Mouse (Mus musculus) regulatory T cell (primary cell): ENCODE measurements around the gene 4930402H24Rik.

Experiments used
- in situ Hi-C: fragments of 300-600 bp; cut with MboI, MseI; formaldehyde crosslinking; loops from one replicate; pipeline ENCODE4 v1.15.1; 2025; ENCODE audit warnings: high pct_unique_total_duplicates

The 4930402H24Rik gene

DNA sequence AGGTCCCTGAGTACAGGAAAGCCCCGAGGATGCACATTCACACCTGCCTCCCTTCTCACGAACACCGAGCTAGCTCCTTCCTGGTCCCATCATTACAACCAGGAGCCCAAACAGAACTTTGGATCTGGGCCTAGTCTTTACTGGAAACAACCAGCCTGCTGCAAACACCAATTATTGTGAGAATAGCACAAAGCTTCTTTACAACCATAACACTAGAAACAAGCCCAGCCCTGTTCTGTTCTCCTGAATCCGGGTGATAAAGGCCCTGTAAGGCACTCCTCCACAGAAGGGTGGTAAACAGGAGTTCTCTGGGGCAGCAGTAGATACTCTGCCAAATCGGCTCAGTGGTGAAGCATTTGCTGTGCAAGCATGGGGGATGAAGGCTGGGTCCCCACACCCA is 170.9 kb downstream of the 4930402H24Rik start:
- in situ Hi-C loops, result no loop called here

- in situ Hi-C loops, result no loop called here
Measured at GRCm38 (mm10) chr2:130733444-130733843, 172.8 kb downstream of the 4930402H24Rik start.

GRCm38 (mm10) chr2:130731855-130732254 is 174.4 kb downstream of the 4930402H24Rik start:
- in situ Hi-C loops, result no loop called here

- in situ Hi-C loops, result no loop called here
Measured at GRCm38 (mm10) chr2:130730746-130731145, 175.5 kb downstream of the 4930402H24Rik start.

DNA sequence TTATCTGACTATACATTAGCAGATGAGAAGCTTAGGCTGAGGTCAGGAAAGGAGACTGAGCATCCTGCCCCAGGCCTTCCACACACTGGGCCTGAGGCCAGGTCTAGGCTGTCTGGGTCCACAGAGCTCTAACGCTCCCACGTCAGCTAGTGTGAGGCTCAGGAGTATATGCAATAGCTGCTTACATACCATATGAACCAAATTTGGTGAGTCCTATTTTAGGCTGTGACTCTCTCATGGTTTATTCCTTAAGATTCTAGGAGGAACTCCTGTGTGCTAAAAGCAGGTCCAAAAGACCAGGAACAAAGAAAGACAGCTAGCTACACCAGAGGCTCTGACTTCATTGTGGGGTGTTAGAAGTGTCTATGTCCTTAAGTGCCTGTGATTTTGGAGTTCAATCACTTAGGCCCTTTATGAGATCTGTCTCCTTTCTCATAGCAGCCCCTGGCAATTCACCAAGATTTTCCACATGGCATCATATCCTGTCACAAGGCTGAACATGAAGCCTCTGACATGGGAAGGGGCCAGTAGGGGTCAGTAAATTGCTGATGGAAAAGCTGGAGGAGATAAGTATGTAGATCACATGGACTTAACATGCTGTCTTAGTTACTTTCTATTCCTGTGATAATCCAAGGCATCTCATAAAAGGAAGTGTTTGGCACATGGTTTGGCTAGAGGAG is 177.2 kb downstream of the 4930402H24Rik start:
- in situ Hi-C loops, result no loop called here

GRCm38 (mm10) chr2:130727752-130728151 is 178.5 kb downstream of the 4930402H24Rik start:
- in situ Hi-C loops, result no loop called here

DNA sequence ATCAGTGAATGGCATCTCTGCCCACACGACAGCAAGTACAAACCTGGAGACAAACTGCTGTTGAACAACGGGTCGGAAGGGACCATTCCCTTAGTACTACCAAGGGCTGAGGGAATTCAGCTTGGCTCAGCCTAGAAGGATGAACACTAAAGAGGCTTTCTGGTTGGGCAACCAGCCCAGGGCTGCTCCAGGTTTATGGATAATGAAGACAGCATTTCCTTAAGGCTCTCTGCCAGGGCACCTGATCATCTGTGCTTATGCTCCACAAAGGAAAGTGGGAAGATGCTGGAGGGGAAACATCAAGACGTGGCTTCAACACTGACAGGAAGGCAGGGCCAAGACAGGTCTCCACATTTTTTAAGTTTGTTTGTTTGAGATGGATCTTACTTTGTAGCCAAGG is 181.8 kb downstream of the 4930402H24Rik start:
- in situ Hi-C loops, result no loop called here

DNA sequence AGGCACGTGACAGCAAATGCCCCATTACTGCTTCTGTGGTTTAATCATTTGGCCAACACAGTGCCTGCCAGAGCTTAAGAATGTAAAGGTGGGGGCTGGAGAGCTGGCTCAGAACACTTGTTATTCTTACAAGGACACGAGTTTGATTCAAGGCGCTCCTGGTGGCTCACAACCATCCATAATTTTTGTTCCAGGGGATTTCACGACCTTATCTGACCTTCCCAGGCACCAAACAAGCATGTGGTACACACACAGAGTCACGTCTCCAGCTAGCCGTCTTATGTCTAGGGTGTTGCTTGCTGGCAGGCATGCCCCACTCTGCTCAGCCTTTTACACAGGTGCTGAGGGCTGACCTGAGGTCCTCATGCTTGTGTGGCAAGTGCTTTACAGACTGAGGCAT is 188.3 kb downstream of the 4930402H24Rik start:
- in situ Hi-C loops, result no loop called here

- in situ Hi-C loops, result no loop called here
Measured at GRCm38 (mm10) chr2:130707057-130707456, 199.1 kb downstream of the 4930402H24Rik start.

- in situ Hi-C loops, result no loop called here
Measured at GRCm38 (mm10) chr2:130706602-130707001, 199.6 kb downstream of the 4930402H24Rik start.

GRCm38 (mm10) chr2:130705178-130705577 is 201.0 kb downstream of the 4930402H24Rik start:
- in situ Hi-C loops, result no loop called here

DNA sequence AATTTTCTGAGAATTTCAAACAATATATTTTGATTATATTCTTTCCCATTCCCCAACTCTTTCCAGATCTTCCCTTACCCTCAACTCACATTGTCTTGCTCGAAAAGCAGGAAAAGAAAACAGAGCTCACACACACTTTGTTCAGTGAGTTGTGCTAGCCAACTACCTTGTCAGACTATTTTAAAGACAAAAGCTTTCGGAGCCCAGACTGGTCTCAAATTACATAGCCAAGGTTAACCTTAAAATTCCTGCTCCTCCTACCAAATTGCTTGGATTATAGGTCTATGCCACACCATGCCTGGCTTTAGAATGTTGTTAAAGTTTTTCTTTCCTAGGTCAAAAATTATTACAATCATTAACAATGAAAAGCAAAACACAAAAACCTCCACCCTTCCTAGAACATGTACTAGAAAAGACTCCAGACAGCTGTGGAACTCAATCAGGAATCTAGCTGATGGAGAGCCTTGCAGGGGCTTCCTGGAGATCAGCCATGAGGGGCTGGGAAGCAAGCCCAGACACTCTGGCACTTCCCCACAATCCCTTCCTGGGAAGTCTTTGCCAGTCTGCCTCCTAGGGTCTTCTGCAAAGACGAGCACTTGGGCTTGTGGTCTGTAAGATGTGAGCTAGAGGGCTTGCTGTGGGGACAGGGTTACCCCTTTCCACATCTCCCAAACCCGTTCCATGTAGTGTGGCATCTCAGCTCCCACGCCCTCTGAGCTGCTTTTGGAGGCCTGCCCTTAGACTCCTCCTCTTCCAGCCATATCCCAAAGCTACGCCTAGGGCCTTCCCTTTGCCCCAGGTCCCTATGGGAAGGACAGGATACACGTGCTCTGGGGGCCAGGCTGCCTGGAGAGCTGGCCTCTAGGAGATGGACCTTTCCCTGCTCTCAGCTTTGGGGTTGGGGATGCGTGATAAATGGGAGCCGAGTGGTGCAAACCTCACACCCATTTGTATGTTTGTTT is 201.9 kb downstream of the 4930402H24Rik start:
- in situ Hi-C loops, result no loop called here

DNA sequence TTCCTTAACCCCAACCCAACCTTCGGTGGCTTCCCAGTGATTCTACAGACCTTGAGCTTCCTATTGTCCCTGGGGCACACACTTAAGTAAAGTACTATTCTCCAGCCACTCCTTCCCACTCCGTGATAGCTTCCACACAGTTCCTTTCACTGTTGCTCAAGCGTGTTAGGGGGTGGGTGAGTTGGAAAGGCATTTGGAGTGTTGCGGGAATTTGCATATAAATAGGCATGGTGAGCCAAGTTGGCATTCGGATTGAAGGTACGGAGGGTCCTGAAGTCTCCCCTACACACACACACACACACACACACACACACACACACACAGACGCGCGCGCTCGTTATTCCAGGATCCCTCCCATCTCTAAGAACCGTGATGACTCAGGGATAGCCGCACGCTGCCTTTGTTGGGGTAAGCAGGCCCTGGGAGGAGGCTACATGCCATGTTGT is 208.4 kb downstream of the 4930402H24Rik start:
- in situ Hi-C loops, result no loop called here

DNA sequence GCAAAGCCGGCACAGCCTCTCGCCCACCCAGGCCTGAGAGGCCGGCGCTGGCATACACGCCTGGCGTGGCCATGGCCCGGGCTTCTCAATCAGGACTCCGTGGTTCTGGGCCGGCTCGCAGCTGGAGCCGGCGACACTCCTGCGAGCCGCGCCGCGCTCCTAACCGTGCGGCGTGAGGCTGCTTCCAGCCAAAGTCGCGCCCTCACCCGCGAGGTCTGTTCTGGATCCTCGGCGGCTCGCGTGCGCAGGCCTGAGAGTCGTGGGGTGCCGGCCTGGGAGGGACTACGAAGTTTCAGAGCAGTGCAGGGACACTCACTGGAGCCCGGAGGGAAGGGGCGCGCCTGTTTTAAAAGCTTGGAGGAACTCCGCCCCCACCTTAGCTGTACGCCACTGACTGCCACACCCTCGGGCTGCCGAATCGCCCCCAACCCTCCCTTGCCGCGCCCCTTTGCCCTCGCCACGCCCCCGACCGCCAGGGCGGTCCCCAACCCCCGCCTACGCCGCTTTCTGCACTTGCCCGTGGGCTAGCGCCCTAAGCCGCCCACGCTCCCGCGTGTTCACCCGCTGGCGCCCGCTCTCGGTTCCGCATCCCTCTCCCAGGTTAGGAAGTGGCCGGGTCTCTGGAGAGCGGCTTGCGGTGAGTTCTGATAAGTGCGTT is 208.9 kb downstream of the 4930402H24Rik start, which contains the start of gene Slc4a11:
TSS of gene Slc4a11 (minus strand) at position 367 of the 658 bp plus-strand sequence.
- in situ Hi-C loops, result no loop called here

GRCm38 (mm10) chr2:130696700-130697152 is 209.5 kb downstream of the 4930402H24Rik start:
- in situ Hi-C loops, result no loop called here

GRCm38 (mm10) chr2:130693563-130693962 is 212.6 kb downstream of the 4930402H24Rik start:
- in situ Hi-C loops, result no loop called here

DNA sequence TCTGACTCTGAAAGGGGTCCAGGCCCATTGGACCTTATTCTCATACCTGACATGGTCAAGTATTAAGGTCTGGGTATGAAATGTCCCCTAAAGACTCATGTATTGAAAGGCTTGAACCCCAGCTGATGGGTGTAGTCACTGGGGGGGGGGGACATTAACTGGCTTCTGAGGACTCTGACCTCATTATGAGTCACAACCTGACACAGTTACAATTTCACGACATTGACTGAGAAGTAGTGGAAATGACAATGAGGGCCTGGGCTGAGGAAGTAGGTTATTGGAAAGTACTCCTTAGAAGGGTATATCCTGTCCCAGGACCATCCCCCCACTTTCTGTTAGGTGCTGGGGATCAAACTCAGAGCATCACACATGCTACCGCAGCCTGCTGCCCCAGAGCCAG is 217.2 kb downstream of the 4930402H24Rik start:
- in situ Hi-C loops, result no loop called here

GRCm38 (mm10) chr2:130685426-130685825 is 220.8 kb downstream of the 4930402H24Rik start:
- in situ Hi-C loops, result no loop called here

DNA sequence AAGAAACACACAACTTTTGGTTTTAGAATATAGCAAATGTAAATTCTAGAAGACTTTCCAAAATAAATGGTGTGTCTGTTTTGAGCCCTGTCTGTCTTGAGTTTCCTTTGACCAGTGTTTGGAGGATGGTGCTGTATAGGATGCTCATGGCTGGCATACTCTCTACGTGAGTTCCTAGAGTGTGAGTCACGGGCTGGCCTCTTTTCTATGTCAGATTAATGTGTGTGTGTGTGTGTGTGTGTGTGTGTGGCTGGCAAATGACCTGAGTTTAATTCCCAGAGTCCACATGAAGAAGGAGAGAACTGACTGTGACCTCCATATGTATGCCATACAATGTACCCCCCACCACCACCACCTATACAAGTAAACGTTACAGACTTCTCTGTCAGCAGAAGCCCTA is 224.7 kb downstream of the 4930402H24Rik start:
- in situ Hi-C loops, result no loop called here

- in situ Hi-C loops, result no loop called here
Measured at GRCm38 (mm10) chr2:130679899-130680298, 226.3 kb downstream of the 4930402H24Rik start.

GRCm38 (mm10) chr2:130679154-130679553 is 227.1 kb downstream of the 4930402H24Rik start:
- in situ Hi-C loops, result no loop called here

DNA sequence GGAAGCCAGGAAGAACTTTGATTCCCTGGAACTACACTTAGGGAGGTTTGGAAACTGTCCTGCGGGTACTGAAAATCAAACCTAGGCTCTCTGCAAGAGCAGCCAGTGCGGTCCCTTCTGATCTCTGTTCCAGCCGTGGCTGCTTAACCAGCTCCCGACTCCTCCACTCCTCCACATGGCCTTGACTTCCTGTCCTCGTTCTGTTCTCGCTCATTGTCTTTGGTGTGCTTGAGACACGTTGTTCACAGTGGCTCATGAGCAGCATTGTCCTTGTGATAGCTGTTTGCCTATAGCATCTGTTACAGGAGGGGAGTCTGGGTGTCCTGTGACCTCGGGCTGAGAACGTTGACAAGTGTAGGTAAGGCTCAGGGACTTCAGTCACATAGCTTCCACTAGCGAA is 229.0 kb downstream of the 4930402H24Rik start:
- in situ Hi-C loops, result no loop called here
